Mouse (Mus musculus) midbrain, embryonic 12.5 days (tissue): ENCODE data around the gene Lrrtm4. TPM values are rescaled to one million over a fixed set of nuclear protein-coding genes. Genes with fewer than 3 reads are reported as not detected.
A peak's percentile ranks its signal among the peaks of the same experiment; 100 is the strongest.

ENCODE experiments used
- ATAC-seq: fragments of 200-750 bp; cut with Nextera tagmentation; 2 replicates; pipeline ENCODE4 v1.8.0; 2017; ENCODE audit warnings: low read depth, moderate TSS enrichment, moderate library complexity; ENCODE audit not compliant: low FRiP score
- H3K27ac ChIP-seq: fragments of 300-500 bp; sonication (generic); replicated peaks from 2 replicates; pipeline ENCODE4 v1.5.1; 2016; ENCODE audit warnings: mild to moderate bottlenecking
- H3K27me3 ChIP-seq: fragments of 300-500 bp; sonication (generic); 2 replicates; pipeline ENCODE4 v1.6.1; 2016; ENCODE audit warnings: mild to moderate bottlenecking
- H3K36me3 ChIP-seq: fragments of 300-500 bp; sonication (generic); 2 replicates; pipeline ENCODE4 v1.6.1; 2016
- H3K4me1 ChIP-seq: fragments of 300-500 bp; sonication (generic); 2 replicates; pipeline ENCODE4 v1.6.1; 2016
- H3K4me2 ChIP-seq: fragments of 300-500 bp; sonication (generic); replicated peaks from 2 replicates; pipeline ENCODE4 v1.6.1; 2016; ENCODE audit warnings: mild to moderate bottlenecking, moderate library complexity
- H3K4me3 ChIP-seq: fragments of 300-500 bp; sonication (generic); 2 replicates; pipeline ENCODE4 v1.5.1; 2016; ENCODE audit warnings: mild to moderate bottlenecking
- H3K9ac ChIP-seq: fragments of 300-500 bp; sonication (generic); replicated peaks from 2 replicates; pipeline ENCODE4 v1.6.1; 2016; ENCODE audit warnings: mild to moderate bottlenecking, moderate library complexity
- H3K9me3 ChIP-seq: fragments of 300-500 bp; sonication (generic); 2 replicates; pipeline ENCODE4 v1.6.1; 2016; ENCODE audit warnings: mild to moderate bottlenecking
- WGBS: fragments of 180-500 bp; shearing (Covaris S2); methylation state at CpG from one replicate; pipeline ENCODE4 v1.1.7; 2016; 5-methylcytosine and 5-hydroxymethylcytosine counted together
- polyA plus RNA-seq: library from polyadenylated mRNA; unstranded; fragments of >200 nt; fragmentation: Nextera tagmentation; extraction: Ambion mirVana; gene quantifications from 2 replicates; pipeline ENCODE4 v1.2.1, GENCODE M21; 2016

Lrrtm4 gene
- polyA plus RNA-seq = 4.0 and 5.7 TPM in 2 replicates

GRCm38 (mm10) chr6:80018765-80019164 is at the start of gene Lrrtm4:
TSS of gene Lrrtm4 (plus strand) at chr6:80018877.
- Histone ChIP-seq H3K4me2 (peak within 1 kb of the TSS; percentile 74), H3K9ac (peak within 1 kb of the TSS; percentile 59), H3K4me1 (peaks cover 4% of the 10 kb centered on the region; the same call in 1 of the 2 replicates), H3K36me3 (no peaks in the 10 kb centered on the region), H3K9me3 (no peaks in the 10 kb centered on the region), H3K27me3 (no peaks in the 10 kb centered on the region), H3K4me3 (peak within 1 kb of the TSS; percentile 48), H3K27ac (peak within 1 kb of the TSS; percentile 46; the same call in 1 of the 2 replicates)
- peak; percentile 83 for ATAC-seq
- 5% methylated on average over 6 of the region's 6 CpGs for WGBS

GRCm38 (mm10) chr6:80019189-80019860 is 648 bp downstream of the Lrrtm4 start:
- peak overlapping the region; percentile 59 for H3K9ac ChIP-seq
- H3K4me3 ChIP-seq = peak overlapping the region; percentile 48
- H3K36me3 ChIP-seq = no peaks in the 10 kb centered on the region
- WGBS = 2% methylated on average over 14 of the region's 14 CpGs
- ATAC-seq = peak; percentile 77
- H3K27ac ChIP-seq = peak overlapping the region; percentile 46; the same call in 1 of the 2 replicates
- peak overlapping the region; percentile 74 for H3K4me2 ChIP-seq
- peaks cover 4% of the 10 kb centered on the region; the same call in 1 of the 2 replicates for H3K4me1 ChIP-seq
- no peaks in the 10 kb centered on the region for H3K27me3 ChIP-seq
- no peaks in the 10 kb centered on the region for H3K9me3 ChIP-seq

GRCm38 (mm10) chr6:80019861-80020230 is 1.2 kb downstream of the Lrrtm4 start:
- 4% methylated on average over 10 of the region's 10 CpGs for WGBS
- H3K27me3 ChIP-seq = no peaks in the 10 kb centered on the region
- no peaks in the 10 kb centered on the region for H3K36me3 ChIP-seq
- H3K4me2 ChIP-seq = peak overlapping the region; percentile 74
- H3K27ac ChIP-seq = no peak overlapping the region
- peak overlapping the region; percentile 59 for H3K9ac ChIP-seq
- peak; percentile 52 for ATAC-seq
- H3K4me3 ChIP-seq = peak overlapping the region; percentile 48
- peaks cover 4% of the 10 kb centered on the region; the same call in 1 of the 2 replicates for H3K4me1 ChIP-seq
- no peaks in the 10 kb centered on the region for H3K9me3 ChIP-seq

- no peak for ATAC-seq
- no peaks in the 10 kb centered on the region for H3K4me1 ChIP-seq
- no peaks in the 10 kb centered on the region for H3K27me3 ChIP-seq
- no peaks in the 10 kb centered on the region for H3K9me3 ChIP-seq
- H3K4me2 ChIP-seq = no peak overlapping the region
- no peak overlapping the region for H3K4me3 ChIP-seq
- no peaks in the 10 kb centered on the region for H3K36me3 ChIP-seq
- no peak overlapping the region for H3K27ac ChIP-seq
- no peak overlapping the region for H3K9ac ChIP-seq
Measured at GRCm38 (mm10) chr6:80056849-80057248, 38.2 kb downstream of the Lrrtm4 start.

GRCm38 (mm10) chr6:80078001-80078400 is 59.3 kb downstream of the Lrrtm4 start:
- no peaks in the 10 kb centered on the region for H3K4me1 ChIP-seq
- H3K9me3 ChIP-seq = no peaks in the 10 kb centered on the region
- H3K4me2 ChIP-seq = no peak overlapping the region
- no peak overlapping the region for H3K9ac ChIP-seq
- ATAC-seq = no peak
- H3K27me3 ChIP-seq = no peaks in the 10 kb centered on the region
- H3K4me3 ChIP-seq = no peak overlapping the region
- 90% methylated on average over 2 of the region's 2 CpGs for WGBS
- H3K36me3 ChIP-seq = no peaks in the 10 kb centered on the region
- H3K27ac ChIP-seq = no peak overlapping the region

GRCm38 (mm10) chr6:80079290-80079689 is 60.6 kb downstream of the Lrrtm4 start:
- Histone ChIP-seq H3K9me3 (no peaks in the 10 kb centered on the region), H3K27ac (no peak overlapping the region), H3K9ac (no peak overlapping the region), H3K4me2 (no peak overlapping the region), H3K36me3 (no peaks in the 10 kb centered on the region), H3K27me3 (no peaks in the 10 kb centered on the region), H3K4me3 (no peak overlapping the region), H3K4me1 (no peaks in the 10 kb centered on the region)
- 85% methylated on average over 6 of the region's 6 CpGs for WGBS
- no peak for ATAC-seq

- Histone ChIP-seq H3K9me3 (no peaks in the 10 kb centered on the region), H3K27ac (no peak overlapping the region), H3K4me1 (no peaks in the 10 kb centered on the region), H3K9ac (no peak overlapping the region), H3K4me3 (no peak overlapping the region), H3K36me3 (no peaks in the 10 kb centered on the region), H3K27me3 (no peaks in the 10 kb centered on the region), H3K4me2 (no peak overlapping the region)
- WGBS = 91% methylated on average over 4 of the region's 4 CpGs
- no peak for ATAC-seq
Measured at GRCm38 (mm10) chr6:80094909-80095308, 76.2 kb downstream of the Lrrtm4 start.

- no peak for ATAC-seq
- no peak overlapping the region for H3K4me2 ChIP-seq
- H3K27ac ChIP-seq = no peak overlapping the region
- 68% methylated on average over 2 of the region's 2 CpGs for WGBS
- H3K36me3 ChIP-seq = no peaks in the 10 kb centered on the region
- no peaks in the 10 kb centered on the region for H3K27me3 ChIP-seq
- no peaks in the 10 kb centered on the region for H3K9me3 ChIP-seq
- no peak overlapping the region for H3K4me3 ChIP-seq
- H3K9ac ChIP-seq = no peak overlapping the region
- H3K4me1 ChIP-seq = no peaks in the 10 kb centered on the region
Measured at GRCm38 (mm10) chr6:80105343-80105742, 86.7 kb downstream of the Lrrtm4 start.

- WGBS = 75% methylated on average over 1 of the region's 1 CpGs
- no peak overlapping the region for H3K9ac ChIP-seq
- H3K4me3 ChIP-seq = no peak overlapping the region
- no peak overlapping the region for H3K27ac ChIP-seq
- ATAC-seq = no peak
- H3K27me3 ChIP-seq = no peaks in the 10 kb centered on the region
- no peak overlapping the region for H3K4me2 ChIP-seq
- H3K36me3 ChIP-seq = no peaks in the 10 kb centered on the region
- no peaks in the 10 kb centered on the region for H3K9me3 ChIP-seq
- H3K4me1 ChIP-seq = no peaks in the 10 kb centered on the region
Measured at GRCm38 (mm10) chr6:80105843-80106242, 87.2 kb downstream of the Lrrtm4 start.

- no peak for ATAC-seq
- Histone ChIP-seq H3K4me1 (no peaks in the 10 kb centered on the region), H3K4me3 (no peak overlapping the region), H3K9me3 (no peaks in the 10 kb centered on the region), H3K27ac (no peak overlapping the region), H3K9ac (no peak overlapping the region), H3K4me2 (no peak overlapping the region), H3K36me3 (no peaks in the 10 kb centered on the region), H3K27me3 (no peaks in the 10 kb centered on the region)
- 83% methylated on average over 1 of the region's 1 CpGs for WGBS
Measured at GRCm38 (mm10) chr6:80126419-80126818, 107.7 kb downstream of the Lrrtm4 start.

GRCm38 (mm10) chr6:80162585-80162984 is 143.9 kb downstream of the Lrrtm4 start:
- 79% methylated on average over 4 of the region's 4 CpGs for WGBS
- H3K4me2 ChIP-seq = no peak overlapping the region
- no peak overlapping the region for H3K4me3 ChIP-seq
- no peaks in the 10 kb centered on the region for H3K36me3 ChIP-seq
- no peak for ATAC-seq
- H3K4me1 ChIP-seq = no peaks in the 10 kb centered on the region
- no peaks in the 10 kb centered on the region for H3K27me3 ChIP-seq
- no peaks in the 10 kb centered on the region for H3K9me3 ChIP-seq
- no peak overlapping the region for H3K9ac ChIP-seq
- H3K27ac ChIP-seq = no peak overlapping the region

GRCm38 (mm10) chr6:80181916-80182315 is 163.2 kb downstream of the Lrrtm4 start:
- H3K36me3 ChIP-seq = no peaks in the 10 kb centered on the region
- 84% methylated on average over 1 of the region's 1 CpGs for WGBS
- H3K4me1 ChIP-seq = peaks cover 7% of the 10 kb centered on the region; the same call in 1 of the 2 replicates
- no peak for ATAC-seq
- no peak overlapping the region for H3K9ac ChIP-seq
- no peak overlapping the region for H3K27ac ChIP-seq
- H3K4me2 ChIP-seq = no peak overlapping the region
- no peak overlapping the region for H3K4me3 ChIP-seq
- H3K9me3 ChIP-seq = no peaks in the 10 kb centered on the region
- H3K27me3 ChIP-seq = no peaks in the 10 kb centered on the region

GRCm38 (mm10) chr6:80182353-80182752 is 163.7 kb downstream of the Lrrtm4 start:
- no peak overlapping the region for H3K4me2 ChIP-seq
- H3K36me3 ChIP-seq = no peaks in the 10 kb centered on the region
- H3K4me1 ChIP-seq = peaks cover 7% of the 10 kb centered on the region; the same call in 1 of the 2 replicates
- H3K4me3 ChIP-seq = no peak overlapping the region
- no peaks in the 10 kb centered on the region for H3K27me3 ChIP-seq
- no peaks in the 10 kb centered on the region for H3K9me3 ChIP-seq
- no peak overlapping the region for H3K27ac ChIP-seq
- 86% methylated on average over 2 of the region's 2 CpGs for WGBS
- no peak for ATAC-seq
- no peak overlapping the region for H3K9ac ChIP-seq
